Mouse (Mus musculus) erythroblast, embryonic 14.5 days (primary cell): ENCODE data around the gene Nudt9.
A peak's percentile ranks its signal among the peaks of the same experiment; 100 is the strongest.

Source experiments
- GATA1 ChIP-seq: IDR thresholded peaks from 2 replicates; pipeline ENCODE4 v1.6.1; 2012; ENCODE audit warnings: low read length, inconsistent platforms, mixed read lengths
- TAL1 ChIP-seq: IDR thresholded peaks from 3 replicates; pipeline ENCODE4 v1.6.1; 2012; ENCODE audit warnings: low read length, inconsistent platforms, mixed read lengths

GRCm38 (mm10) chr5:104054938-104055337, 8.8 kb downstream of the Nudt9 start:
- TF ChIP-seq TAL1 (peak; percentile 46), GATA1 (peak; percentile 76)
